Mouse (Mus musculus) cerebellum, adult 2 months (tissue): Measurements from ENCODE around the gene Spsb4.

Experiments used
- CTCF ChIP-seq: fragments of 200-500 bp; IDR thresholded peaks from 2 replicates; pipeline ENCODE4 v1.5.1; 2011; ENCODE audit warnings: low read depth, mild to moderate bottlenecking, control low read depth, low read length, moderate library complexity, borderline replicate concordance; ENCODE audit not compliant: insufficient read depth
- POLR2A ChIP-seq: fragments of 200-500 bp; IDR thresholded peaks from 2 replicates; pipeline ENCODE4 v1.6.1; 2011; ENCODE audit warnings: low read length, control low read depth, borderline replicate concordance; ENCODE audit not compliant: insufficient read depth

- TF ChIP-seq POLR2A = no peak
- no peak for TF ChIP-seq CTCF
These were observed 36.8 kb downstream of the Spsb4 start for GRCm38 (mm10) chr9:96981836-96982235.
